Mouse (Mus musculus) liver, postnatal 0 days (tissue): ENCODE data around the gene Nwd2. TPM values are rescaled to one million over a fixed set of nuclear protein-coding genes. Genes with fewer than 3 reads are reported as not detected.
A peak's percentile ranks its signal among the peaks of the same experiment; 100 is the strongest.

Experiments used
- ATAC-seq: fragments of 200-750 bp; cut with Nextera tagmentation; 2 replicates; pipeline ENCODE4 v1.8.0; 2017; ENCODE audit warnings: mild to moderate bottlenecking, moderate library complexity
- DNase-seq: peaks from one replicate; pipeline ENCODE4 v3.0.0-alpha.2; 2016
- H3K27ac ChIP-seq: fragments of 300-500 bp; sonication (generic); 2 replicates; pipeline ENCODE4 v1.5.1; 2014; ENCODE audit warnings: antibody characterized with exemption, moderate library complexity, mild to moderate bottlenecking, low read depth
- H3K27me3 ChIP-seq: fragments of 300-500 bp; sonication (generic); 2 replicates; pipeline ENCODE4 v1.6.1; 2014; ENCODE audit warnings: low read length, control low read depth, mixed read lengths; ENCODE audit not compliant: insufficient read depth
- H3K36me3 ChIP-seq: fragments of 300-500 bp; sonication (generic); replicated peaks from 2 replicates; pipeline ENCODE4 v1.6.1; 2014; ENCODE audit warnings: mild to moderate bottlenecking, control low read depth, low read length, moderate library complexity, mixed read lengths; ENCODE audit not compliant: insufficient read depth
- H3K4me1 ChIP-seq: fragments of 300-500 bp; sonication (generic); 2 replicates; pipeline ENCODE4 v1.6.1; 2014; ENCODE audit warnings: antibody characterized with exemption, mild to moderate bottlenecking, control low read depth; ENCODE audit not compliant: insufficient read depth
- H3K4me2 ChIP-seq: fragments of 300-500 bp; sonication (generic); 2 replicates; pipeline ENCODE4 v1.6.1; 2014; ENCODE audit warnings: low read depth, mild to moderate bottlenecking, low read length, moderate library complexity, mixed read lengths
- H3K4me3 ChIP-seq: fragments of 300-500 bp; sonication (generic); 2 replicates; pipeline ENCODE4 v1.5.1; 2014; ENCODE audit warnings: low read depth, low read length
- H3K9ac ChIP-seq: fragments of 300-500 bp; sonication (generic); replicated peaks from 2 replicates; pipeline ENCODE4 v1.6.1; 2014; ENCODE audit warnings: mild to moderate bottlenecking, moderate library complexity
- H3K9me3 ChIP-seq: fragments of 300-500 bp; sonication (generic); 2 replicates; pipeline ENCODE4 v1.6.1; 2016; ENCODE audit warnings: mild to moderate bottlenecking, control low read depth, low read length, mixed read lengths
- CTCF ChIP-seq: sonication (generic); IDR thresholded peaks from 2 replicates; pipeline ENCODE4 v1.5.1; 2016; ENCODE audit warnings: antibody characterized with exemption, low read depth
- EP300 ChIP-seq: IDR thresholded peaks from 2 replicates; pipeline ENCODE4 v1.6.1; 2016; ENCODE audit warnings: antibody characterized with exemption, low read depth, mild to moderate bottlenecking
- WGBS: fragments of 180-500 bp; shearing (Covaris S2); extraction: QIAGEN DNeasy Blood & Tissue Kit; methylation state at CpG from one replicate; pipeline ENCODE4 v1.1.7; 2014; ENCODE audit not compliant: insufficient replicate concordance; 5-methylcytosine and 5-hydroxymethylcytosine counted together
- polyA plus RNA-seq: library from polyadenylated mRNA; unstranded; fragments of >200 nt; fragmentation: Nextera tagmentation; extraction: Ambion mirVana; gene quantifications from 2 replicates; pipeline ENCODE4 v1.2.1, GENCODE M21; 2015

The Nwd2 gene
- polyA plus RNA-seq, 1 experiment from 2014 or later: 0.06 TPM

GRCm38 (mm10) chr5:63634636-63635035 lies 14.3 kb upstream of the Nwd2 start:
- no peaks in the 10 kb centered on the region for H3K36me3 ChIP-seq
- H3K4me3 ChIP-seq: no peak overlapping the region
- H3K27ac ChIP-seq: no peak overlapping the region
- H3K4me2 ChIP-seq: no peak overlapping the region
- no peak overlapping the region for H3K9ac ChIP-seq
- ATAC-seq (no peak), DNase-seq (no peak)
- H3K27me3 ChIP-seq: no peaks in the 10 kb centered on the region
- H3K9me3 ChIP-seq: no peaks in the 10 kb centered on the region
- H3K4me1 ChIP-seq: no peaks in the 10 kb centered on the region
- TF ChIP-seq EP300 (no peak), CTCF (no peak)
- WGBS: 62% methylated on average over 2 of the region's 2 CpGs

- Histone ChIP-seq H3K27me3 (peaks cover 23% of the 10 kb centered on the region), H3K4me3 (no peak overlapping the region), H3K9me3 (no peaks in the 10 kb centered on the region), H3K4me1 (no peaks in the 10 kb centered on the region), H3K4me2 (no peak overlapping the region), H3K36me3 (no peaks in the 10 kb centered on the region), H3K27ac (no peak overlapping the region), H3K9ac (no peak overlapping the region)
- WGBS: 17% methylated on average over 2 of the region's 2 CpGs
- ATAC-seq: no peak
- TF ChIP-seq EP300 (no peak), CTCF (no peak)
- DNase-seq: no peak
Observed at GRCm38 (mm10) chr5:63648187-63648586, 715 bp upstream of the Nwd2 start.

GRCm38 (mm10) chr5:63649533-63650464 lies 897 bp downstream of the Nwd2 start:
- no peaks in the 10 kb centered on the region for H3K9me3 ChIP-seq
- H3K4me3 ChIP-seq: peak overlapping the region; percentile 29
- ATAC-seq (no peak), DNase-seq (peak; percentile 16)
- H3K9ac ChIP-seq: no peak overlapping the region
- TF ChIP-seq EP300 (no peak), CTCF (no peak)
- H3K4me2 ChIP-seq: peak overlapping the region; percentile 45
- H3K27me3 ChIP-seq: peaks cover 23% of the 10 kb centered on the region
- whole genome bisulfite sequencing: 4% methylated on average over 76 of the region's 83 CpGs
- H3K4me1 ChIP-seq: no peaks in the 10 kb centered on the region
- no peak overlapping the region for H3K27ac ChIP-seq
- H3K36me3 ChIP-seq: no peaks in the 10 kb centered on the region

GRCm38 (mm10) chr5:63651813-63652212 lies 2.9 kb downstream of the Nwd2 start:
- Histone ChIP-seq H3K27ac (no peak overlapping the region), H3K27me3 (peaks cover 23% of the 10 kb centered on the region), H3K9ac (no peak overlapping the region), H3K9me3 (no peaks in the 10 kb centered on the region), H3K4me1 (no peaks in the 10 kb centered on the region), H3K4me3 (no peak overlapping the region), H3K36me3 (no peaks in the 10 kb centered on the region), H3K4me2 (no peak overlapping the region)
- no peak for ATAC-seq
- TF ChIP-seq CTCF (no peak), EP300 (no peak)
- DNase-seq: no peak

- Histone ChIP-seq H3K36me3 (no peaks in the 10 kb centered on the region), H3K4me3 (no peak overlapping the region), H3K4me2 (no peak overlapping the region), H3K9ac (no peak overlapping the region), H3K27me3 (peaks cover 23% of the 10 kb centered on the region), H3K9me3 (no peaks in the 10 kb centered on the region), H3K4me1 (no peaks in the 10 kb centered on the region), H3K27ac (no peak overlapping the region)
- DNase-seq (no peak), ATAC-seq (no peak)
- TF ChIP-seq CTCF (no peak), EP300 (no peak)
- WGBS: 64% methylated on average over 2 of the region's 2 CpGs
Observed at GRCm38 (mm10) chr5:63652705-63653104, 3.8 kb downstream of the Nwd2 start.

GRCm38 (mm10) chr5:63666884-63667283 lies 18.0 kb downstream of the Nwd2 start:
- ATAC-seq: no peak
- TF ChIP-seq EP300 (no peak), CTCF (no peak)
- H3K4me3 ChIP-seq: no peak overlapping the region
- no peaks in the 10 kb centered on the region for H3K9me3 ChIP-seq
- WGBS: 83% methylated on average over 5 of the region's 5 CpGs
- no peak overlapping the region for H3K9ac ChIP-seq
- no peak for DNase-seq
- H3K27ac ChIP-seq: no peak overlapping the region
- no peak overlapping the region for H3K4me2 ChIP-seq
- no peaks in the 10 kb centered on the region for H3K4me1 ChIP-seq
- no peaks in the 10 kb centered on the region for H3K36me3 ChIP-seq
- H3K27me3 ChIP-seq: no peaks in the 10 kb centered on the region
